Mouse (Mus musculus) adrenal gland (tissue): Measurements from ENCODE around the gene Pttg1ip.

Experiments used
- intact Hi-C: fragments of 180-260 bp; cut with DNase I; formaldehyde crosslinking; loops from one replicate; pipeline ENCODE4 v1.15.1; 2025
- microRNA-seq, 2 experiments: library from miRNA; unstranded; fragments of <30 nt; microRNA quantifications; one replicate each; pipeline ENCODE4; 2019

Gene Pttg1ip

DNA sequence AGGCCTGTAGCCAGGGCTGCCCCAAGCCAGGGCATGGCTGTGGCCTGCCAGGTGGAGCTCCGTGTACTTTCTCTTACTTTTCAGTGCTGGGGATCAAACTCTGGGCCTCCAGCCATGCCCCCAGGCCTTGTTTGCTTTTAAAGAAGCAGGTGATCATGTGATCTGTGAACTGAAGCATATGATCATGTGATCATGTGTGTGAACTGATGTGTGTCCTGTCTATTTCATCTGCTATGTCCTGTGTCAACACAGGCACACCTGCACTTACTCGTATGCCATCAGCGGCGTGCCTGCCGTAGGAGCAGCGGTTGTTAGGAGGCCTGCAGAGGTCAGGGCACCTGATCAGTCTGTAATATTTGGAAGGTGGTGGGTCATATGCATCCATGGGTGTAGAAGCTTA lies 52.5 kb downstream of the Pttg1ip start:
- intact Hi-C loops = no loop called here

DNA sequence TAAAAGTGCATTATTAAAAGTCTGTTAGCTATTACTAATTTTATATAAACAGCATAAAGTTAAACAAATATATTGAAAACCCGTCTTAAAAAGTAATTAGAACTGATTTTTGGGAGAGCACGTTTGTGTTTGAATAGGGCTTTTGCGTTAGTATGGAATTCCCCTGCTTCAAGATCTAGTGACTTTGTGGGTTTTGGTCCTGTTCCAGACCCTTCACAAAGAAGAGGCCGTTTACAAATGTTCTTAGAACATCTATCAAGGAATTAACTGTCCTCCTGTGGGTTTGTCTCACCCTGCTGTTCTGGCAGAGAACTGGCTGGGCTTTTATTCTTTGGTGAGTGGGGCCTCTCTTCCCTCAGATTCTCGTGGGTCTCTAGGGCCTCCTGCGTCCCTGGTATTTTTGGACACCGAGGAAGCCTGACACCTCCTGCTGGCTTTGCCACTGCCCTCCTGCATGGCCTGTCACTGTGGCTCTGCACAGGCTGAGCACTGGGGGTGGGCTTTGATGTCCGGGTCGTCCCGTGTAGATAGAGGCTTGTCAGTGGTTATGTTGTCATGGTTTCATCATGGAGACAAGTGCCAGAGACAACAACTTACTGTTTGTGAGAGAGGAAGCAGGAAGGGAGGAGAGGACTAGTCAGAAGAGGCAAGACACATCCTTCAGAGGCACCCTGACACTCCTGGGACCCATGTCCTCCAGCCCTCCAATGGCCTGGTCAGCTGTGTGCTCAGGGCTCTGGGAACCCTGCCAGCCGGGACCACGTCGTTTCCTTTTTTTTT lies 53.1 kb downstream of the Pttg1ip start:
- intact Hi-C loops = no loop called here

- intact Hi-C loops = no loop called here
Measured at GRCm38 (mm10) chr10:77636234-77636922, 54.9 kb downstream of the Pttg1ip start.

DNA sequence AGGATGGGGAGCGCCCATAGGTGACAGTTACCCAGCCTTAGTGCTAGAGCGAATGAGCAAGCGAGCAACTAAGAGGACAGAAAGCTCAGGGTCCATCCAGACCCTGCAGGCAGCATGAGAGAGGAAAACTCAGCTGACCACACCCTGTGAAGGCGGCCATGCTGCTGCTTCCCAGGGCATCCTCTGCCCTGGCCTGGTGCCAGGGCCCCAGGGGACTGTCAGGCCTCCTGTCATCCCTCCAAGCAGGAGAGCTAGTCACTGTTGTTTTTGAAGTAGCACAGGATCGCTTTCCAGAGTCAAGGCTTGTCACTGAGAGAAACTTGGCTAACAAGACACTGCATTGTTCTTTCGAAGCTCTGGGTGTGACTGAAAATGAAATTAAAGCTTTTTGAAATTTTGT lies 57.4 kb downstream of the Pttg1ip start:
- intact Hi-C loops = no loop called here

- intact Hi-C loops = no loop called here
Measured at GRCm38 (mm10) chr10:77643160-77643559, 61.6 kb downstream of the Pttg1ip start.

- intact Hi-C loops = no loop called here
Measured at GRCm38 (mm10) chr10:77645571-77645970, 64.1 kb downstream of the Pttg1ip start.

GRCm38 (mm10) chr10:77647461-77647860 lies 65.9 kb downstream of the Pttg1ip start:
- intact Hi-C loops = no loop called here

GRCm38 (mm10) chr10:77647901-77648300 lies 66.4 kb downstream of the Pttg1ip start:
- intact Hi-C loops = no loop called here

Small RNA genes within 50 kb of the gene (microRNA-seq; reads per million reads assigned to microRNA genes)
- gene Mir1930 = 3.2 to 3.6 reads per million in 2 experiments
